Mouse (Mus musculus): ENCODE results near the gene Eif2b4. TPM values are rescaled to one million over a fixed set of nuclear protein-coding genes. Genes with fewer than 3 reads are reported as not detected.
"Not testable (repeated sequence)": the region's sequence is repeated elsewhere in the genome, so short reads cannot be mapped to it uniquely, and the experiment has no call there.

Gene Eif2b4
- 51.2 and 64.9 TPM in 2 replicates for polyA plus RNA-seq (2012; rRNA removed)

- peak; percentile 92 for DNase-seq (ENCODE audit: low read depth)
These were observed at the start of gene Eif2b4, which contains the start of gene Snx17 for GRCm38 (mm10) chr5:31192939-31193630. Gene Eif2b4, minus strand, starts transcription at chr5:31193430. Gene Snx17, plus strand, starts transcription at chr5:31193227.

- DNase-seq (ENCODE audit: low read depth) = no peak
These were observed 49.0 kb upstream of the Eif2b4 start for GRCm38 (mm10) chr5:31242191-31242590.

GRCm38 (mm10) chr5:31241522-31242034 lies 48.3 kb upstream of the Eif2b4 start:
- DNase-seq (ENCODE audit: low read depth) = no peak

GRCm38 (mm10) chr5:31240637-31241521 lies 47.6 kb upstream of the Eif2b4 start, which contains the start of the genes Nrbp1 and Gm9970:
Gene Nrbp1, plus strand, starts transcription at chr5:31240864.
Gene Gm9970, minus strand, starts transcription at chr5:31241232.
- DNase-seq (ENCODE audit: low read depth) = no peak

GRCm38 (mm10) chr5:31226641-31227040 lies 33.4 kb upstream of the Eif2b4 start:
- no peak for DNase-seq (ENCODE audit: low read depth)

GRCm38 (mm10) chr5:31222696-31223095 lies 29.5 kb upstream of the Eif2b4 start:
- no peak for DNase-seq (ENCODE audit: low read depth)

GRCm38 (mm10) chr5:31221304-31221945 lies 28.2 kb upstream of the Eif2b4 start:
- DNase-seq (ENCODE audit: low read depth) = no peak

- DNase-seq (ENCODE audit: low read depth) = no peak
These were observed 27.4 kb upstream of the Eif2b4 start, which contains the start of gene Ppm1g for GRCm38 (mm10) chr5:31220448-31221303. Gene Ppm1g, minus strand, starts transcription at chr5:31220687.

GRCm38 (mm10) chr5:31219911-31220447 lies 26.7 kb upstream of the Eif2b4 start:
- no peak for DNase-seq (ENCODE audit: low read depth)

- no peak for DNase-seq (ENCODE audit: low read depth)
These were observed 26.2 kb upstream of the Eif2b4 start for GRCm38 (mm10) chr5:31219474-31219873.

GRCm38 (mm10) chr5:31219070-31219469 lies 25.8 kb upstream of the Eif2b4 start:
- no peak for DNase-seq (ENCODE audit: low read depth)

- DNase-seq (ENCODE audit: low read depth) = no peak
These were observed 25.1 kb upstream of the Eif2b4 start for GRCm38 (mm10) chr5:31218294-31218693.

GRCm38 (mm10) chr5:31216554-31216953 lies 23.3 kb upstream of the Eif2b4 start:
- not testable (repeated sequence) for DNase-seq (ENCODE audit: low read depth)

GRCm38 (mm10) chr5:31204421-31204820 lies 11.2 kb upstream of the Eif2b4 start:
- no peak for DNase-seq (ENCODE audit: low read depth)

- no peak for DNase-seq (ENCODE audit: low read depth)
These were observed 10.6 kb upstream of the Eif2b4 start for GRCm38 (mm10) chr5:31203866-31204265.

GRCm38 (mm10) chr5:31202933-31203332 lies 9.7 kb upstream of the Eif2b4 start:
- no peak for DNase-seq (ENCODE audit: low read depth)

GRCm38 (mm10) chr5:31201742-31202590 lies 8.7 kb upstream of the Eif2b4 start, which contains the start of gene Zfp513:
Gene Zfp513, minus strand, starts transcription at chr5:31202303.
- peak; percentile 86 for DNase-seq (ENCODE audit: low read depth)

GRCm38 (mm10) chr5:31201042-31201741 lies 8.0 kb upstream of the Eif2b4 start:
- no peak for DNase-seq (ENCODE audit: low read depth)

- DNase-seq (ENCODE audit: low read depth) = no peak
These were observed 7.1 kb upstream of the Eif2b4 start for GRCm38 (mm10) chr5:31200327-31200768.

Measured in gonadal fat pad, adult 2 months (tissue).